20 mouse cellular contexts compared by ENCODE assay signal in genomic region chr5:138864166-138864565, GRCm38 (mm10). TPM values are rescaled to one million over a fixed set of nuclear protein-coding genes. Genes with fewer than 3 reads are reported as not detected.
DNase-seq lines count a peak whose midpoint lies in the region; ATAC-seq and TF ChIP-seq lines count a peak whose summit lies in the region.
"Had no signal": no experiment of that assay in that cellular context is flagged by ENCODE, and none has a peak within 500 bp of the region (broad histone marks: within the 10 kb centered on the region; RNA-seq: fewer than 3 reads in every experiment).

No protein-coding gene starts in this region.

- no peaks in the 10 kb centered on the region for H3K27me3 ChIP-seq in kidney, embryonic 15.5 days
- H3K27me3 ChIP-seq in lung, embryonic 14.5 days (ENCODE audit: insufficient read depth, low read length): no peaks in the 10 kb centered on the region
- no peaks in the 10 kb centered on the region for H3K27me3 ChIP-seq in stomach, embryonic 15.5 days (replicated peaks)
- H3K27me3 ChIP-seq: embryonic facial prominence, embryonic 13.5 days; forebrain, embryonic 12.5 days had no signal

- no peak for ATAC-seq in kidney, embryonic 15.5 days (replicated peaks; ENCODE audit: low FRiP score)
- no peak for ATAC-seq in lung, embryonic 14.5 days (ENCODE audit: insufficient read depth)
- ATAC-seq in stomach, embryonic 15.5 days (ENCODE audit: insufficient read depth, low FRiP score, low read depth): no peak
- ATAC-seq: CD4-positive, CD25-positive, alpha-beta regulatory T cell, adult 4 months; forebrain, embryonic 16.5 days had no signal

- no peak overlapping the region for H3K9ac ChIP-seq in kidney, embryonic 15.5 days
- H3K9ac ChIP-seq in lung, embryonic 14.5 days: no peak overlapping the region
- no peak overlapping the region for H3K9ac ChIP-seq in stomach, embryonic 15.5 days
- H3K9ac ChIP-seq: embryonic facial prominence, embryonic 13.5 days; forebrain, embryonic 12.5 days had no signal

- no peak overlapping the region for H3K4me2 ChIP-seq in kidney, embryonic 15.5 days
- H3K4me2 ChIP-seq in lung, embryonic 14.5 days: no peak overlapping the region
- no peak overlapping the region for H3K4me2 ChIP-seq in stomach, embryonic 15.5 days
- H3K4me2 ChIP-seq: embryonic facial prominence, embryonic 13.5 days; forebrain, embryonic 12.5 days had no signal

- H3K9me3 ChIP-seq in kidney, embryonic 15.5 days (replicated peaks): no peaks in the 10 kb centered on the region
- no peaks in the 10 kb centered on the region for H3K9me3 ChIP-seq in lung, embryonic 14.5 days (ENCODE audit: low read depth, low read length)
- no peaks in the 10 kb centered on the region for H3K9me3 ChIP-seq in stomach, embryonic 15.5 days
- H3K9me3 ChIP-seq: embryonic facial prominence, embryonic 13.5 days; forebrain, embryonic 12.5 days; G1E; heart, embryonic 10.5 days had no signal

- peak; percentile 54 to 61 for DNase-seq in cerebellum, postnatal 10 days
- DNase-seq in cerebellum, adult 11 months: no peak
- DNase-seq in kidney, postnatal 36 days: no peak
- no peak for DNase-seq in lung, embryonic 14.5 days
- no peak for DNase-seq in lung, postnatal 10 days
- DNase-seq in urinary bladder, postnatal 14 days (ENCODE audit: low spot score): no peak
- DNase-seq: adrenal gland, adult 8-10 months; adrenal gland, postnatal 36 days; B cell, adult 2 months; gastrocnemius, postnatal 10 days had no signal

- TF ChIP-seq CTCF in lung, embryonic 14.5 days (IDR thresholded peaks at IDR 0.05; ENCODE audit: low read depth): no peak

- H3K4me3 ChIP-seq in kidney, embryonic 15.5 days (replicated peaks): no peak overlapping the region
- no peak overlapping the region for H3K4me3 ChIP-seq in lung, embryonic 14.5 days (ENCODE audit: low read depth, low read length)
- no peak overlapping the region for H3K4me3 ChIP-seq in stomach, embryonic 15.5 days (replicated peaks)
- H3K4me3 ChIP-seq: embryonic facial prominence, embryonic 13.5 days; forebrain, embryonic 12.5 days; heart, embryonic 10.5 days had no signal

- peak overlapping the region; percentile 52; the same call in 1 of the 2 replicates for H3K27ac ChIP-seq in kidney, embryonic 15.5 days
- peak overlapping the region; percentile 18; the same call in 1 of the 2 replicates for H3K27ac ChIP-seq in lung, embryonic 14.5 days (ENCODE audit: low read depth)
- peak overlapping the region; percentile 79 for H3K27ac ChIP-seq in stomach, embryonic 15.5 days
- H3K27ac ChIP-seq: embryonic facial prominence, embryonic 13.5 days; forebrain, embryonic 12.5 days had no signal

- H3K4me1 ChIP-seq in kidney, embryonic 15.5 days: peaks cover 13% of the 10 kb centered on the region
- peaks cover 8% of the 10 kb centered on the region for H3K4me1 ChIP-seq in lung, embryonic 14.5 days (ENCODE audit: insufficient read depth)
- peaks cover 22% of the 10 kb centered on the region for H3K4me1 ChIP-seq in stomach, embryonic 15.5 days
- H3K4me1 ChIP-seq: forebrain, embryonic 12.5 days had no signal

- H3K36me3 ChIP-seq in kidney, embryonic 15.5 days: no peaks in the 10 kb centered on the region
- no peaks in the 10 kb centered on the region for H3K36me3 ChIP-seq in lung, embryonic 14.5 days (ENCODE audit: insufficient read depth)
- H3K36me3 ChIP-seq in stomach, embryonic 15.5 days: no peaks in the 10 kb centered on the region
- H3K36me3 ChIP-seq: embryonic facial prominence, embryonic 13.5 days; forebrain, embryonic 12.5 days; G1E; heart, embryonic 10.5 days had no signal

RNA-seq across cellular contexts. Expression of gene Gm5294, which starts 44.3 kb away (rescaled TPM):
- polyA plus RNA-seq in kidney, embryonic 15.5 days (2015; fragmentation: Nextera tagmentation; extraction: Ambion mirVana): not detected in 2 replicates
- polyA plus RNA-seq in lung, embryonic 14.5 days (2014; fragmentation: Nextera tagmentation; extraction: Ambion mirVana): not detected in 2 replicates
- not detected in 2 replicates for polyA plus RNA-seq in stomach, embryonic 15.5 days (2015; fragmentation: Nextera tagmentation; extraction: Ambion mirVana)
- polyA plus RNA-seq: CD4-positive, CD25-positive, alpha-beta regulatory T cell, adult 4 months; embryonic facial prominence, embryonic 13.5 days; forebrain, embryonic 12.5 days; forebrain, embryonic 16.5 days; frontal cortex, adult 2 months; G1E; heart, embryonic 10.5 days; heart, embryonic 14.5 days had no signal

Comparison
In these comparisons a context has a peak if more than half of its experiments do, and no peak if none do; other contexts are left out.
1. DNase-seq: peak in cerebellum, postnatal 10 days (2 of 2); none in cerebellum, adult 11 months (single experiment), kidney, postnatal 36 days (0 of 2), lung, embryonic 14.5 days (single experiment), lung, postnatal 10 days (single experiment) and urinary bladder, postnatal 14 days (single experiment).
2. H3K27ac ChIP-seq: peak in every context shown above with its lines; median percentile 79 in stomach, embryonic 15.5 days; 52 in kidney, embryonic 15.5 days; 18 in lung, embryonic 14.5 days.